Mouse (Mus musculus) ovary, postnatal 10 days (tissue): ENCODE results near the gene Dnajc19.

Experiments used
- DNase-seq: peaks from one replicate; pipeline ENCODE4 v3.0.0; 2022; ENCODE audit warnings: low spot score

Dnajc19 gene

GRCm38 (mm10) chr3:34030601-34031000 is 50.5 kb downstream of the Dnajc19 start:
- no peak for DNase-seq

GRCm38 (mm10) chr3:34028935-34029334 is 52.2 kb downstream of the Dnajc19 start:
- DNase-seq: no peak

- no peak for DNase-seq
Observed at GRCm38 (mm10) chr3:34021259-34021828, 59.8 kb downstream of the Dnajc19 start.

GRCm38 (mm10) chr3:34020382-34021258 is 60.5 kb downstream of the Dnajc19 start:
- no peak for DNase-seq

- peak; percentile 68 for DNase-seq
Observed at GRCm38 (mm10) chr3:34019540-34020381, 61.4 kb downstream of the Dnajc19 start, which contains the start of gene Fxr1. TSS of gene Fxr1 (plus strand) at chr3:34019943.

- DNase-seq: no peak
Observed at GRCm38 (mm10) chr3:34008191-34008590, 72.9 kb downstream of the Dnajc19 start.

GRCm38 (mm10) chr3:34007611-34008010 is 73.5 kb downstream of the Dnajc19 start:
- no peak for DNase-seq

GRCm38 (mm10) chr3:34006824-34007223 is 74.3 kb downstream of the Dnajc19 start:
- DNase-seq: no peak

GRCm38 (mm10) chr3:34006301-34006700 is 74.8 kb downstream of the Dnajc19 start:
- DNase-seq: no peak
